Mouse (Mus musculus): ENCODE measurements around the gene Ube2a. TPM values are rescaled to one million over a fixed set of nuclear protein-coding genes. Genes with fewer than 3 reads are reported as not detected.

Gene Ube2a
- polyA plus RNA-seq, 1 experiment: 72.7 TPM

DNA sequence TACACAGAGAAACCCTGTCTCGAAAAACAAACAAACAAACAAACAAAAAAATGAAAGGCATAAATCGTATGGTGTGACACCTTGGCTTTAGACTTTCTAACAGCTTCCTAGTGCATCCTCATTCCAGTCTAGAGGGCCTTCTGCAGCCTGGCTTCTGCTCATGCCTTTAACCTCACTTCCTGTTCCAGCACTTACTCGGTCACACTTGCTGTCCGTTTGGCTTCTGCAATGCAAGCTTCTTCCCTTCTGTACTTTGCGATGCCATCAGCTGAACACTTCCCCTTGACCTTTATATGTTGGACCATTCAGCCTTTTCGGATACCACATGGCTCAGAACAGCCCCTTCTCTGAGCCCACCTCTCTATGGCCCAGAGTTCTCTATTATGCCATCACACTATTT is 32.0 kb upstream of the Ube2a start:
- H3K4me1 ChIP-seq (ENCODE audit: control insufficient read depth, insufficient read depth, low read length): peaks cover 29% of the 10 kb centered on the region
- TF ChIP-seq POLR2A (IDR thresholded peaks at IDR 0.05; ENCODE audit: borderline replicate concordance, low read depth, low read length) (no peak), CTCF (IDR thresholded peaks at IDR 0.05; ENCODE audit: low read depth, low read length) (no peak)
- no peak overlapping the region for H3K4me3 ChIP-seq (ENCODE audit: insufficient read depth, low read length)
- peak overlapping the region; percentile 65 for H3K27ac ChIP-seq (ENCODE audit: insufficient read depth, low read depth, low read length)

DNA sequence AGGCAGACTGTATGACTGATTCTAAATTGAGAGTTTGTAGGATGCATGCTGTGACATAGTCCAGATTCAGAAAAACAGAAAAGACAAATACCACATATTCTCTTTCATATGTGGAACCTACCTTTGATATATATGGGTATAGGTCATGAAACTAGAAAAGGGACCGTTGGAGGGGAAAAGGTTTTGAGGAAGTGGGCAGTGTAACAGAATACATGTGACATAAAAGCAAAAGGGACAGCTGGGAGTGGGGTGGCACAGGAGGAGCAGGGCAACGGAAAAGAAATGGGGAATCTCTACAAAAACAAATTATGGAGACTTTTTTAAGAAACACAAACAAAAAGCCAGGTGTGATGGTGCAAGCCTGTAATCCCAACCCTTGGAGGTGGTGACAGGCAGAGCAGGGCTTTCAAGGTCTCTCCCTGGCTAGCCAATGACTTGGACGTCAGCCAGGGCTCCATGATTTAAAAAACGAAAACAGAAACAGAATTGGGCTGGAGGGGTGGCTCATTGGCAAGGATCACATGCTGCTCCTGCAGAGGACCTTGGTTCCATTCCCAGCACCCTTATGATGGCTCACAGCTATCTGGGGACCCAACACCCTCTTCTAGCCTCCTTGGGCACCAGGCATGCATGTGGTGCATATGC is 30.2 kb upstream of the Ube2a start:
- H3K4me1 ChIP-seq (ENCODE audit: control insufficient read depth, insufficient read depth, low read length): peaks cover 29% of the 10 kb centered on the region
- H3K27ac ChIP-seq (ENCODE audit: insufficient read depth, low read depth, low read length): peak overlapping the region; percentile 86
- H3K4me3 ChIP-seq (ENCODE audit: insufficient read depth, low read length): no peak overlapping the region
- no peak for TF ChIP-seq CTCF (IDR thresholded peaks at IDR 0.05; ENCODE audit: low read depth, low read length)
- no peak for TF ChIP-seq POLR2A (IDR thresholded peaks at IDR 0.05; ENCODE audit: borderline replicate concordance, low read depth, low read length)

DNA sequence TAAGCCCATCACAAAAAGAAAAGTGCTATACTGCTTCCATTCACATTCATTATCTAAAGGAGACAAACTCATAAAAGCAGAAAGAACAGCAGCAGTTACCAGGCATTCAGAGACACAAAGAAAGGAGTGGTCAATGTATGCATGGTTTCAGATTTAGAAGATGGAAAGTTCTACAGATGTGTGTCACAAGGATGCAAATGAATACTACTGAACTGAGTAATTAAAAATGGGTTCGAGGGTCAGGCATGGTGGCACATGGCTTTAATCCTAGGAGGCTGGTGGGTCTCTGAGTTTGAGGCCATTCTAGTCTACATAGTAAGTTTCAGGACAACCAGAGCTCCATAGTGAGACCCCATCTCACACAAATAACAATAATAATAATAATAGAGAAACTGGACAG is 26.5 kb upstream of the Ube2a start:
- peaks cover 12% of the 10 kb centered on the region for H3K4me1 ChIP-seq (ENCODE audit: control insufficient read depth, insufficient read depth, low read length)
- H3K4me3 ChIP-seq (ENCODE audit: insufficient read depth, low read length): no peak overlapping the region
- H3K27ac ChIP-seq (ENCODE audit: insufficient read depth, low read depth, low read length): no peak overlapping the region
- TF ChIP-seq CTCF (IDR thresholded peaks at IDR 0.05; ENCODE audit: low read depth, low read length) (no peak), POLR2A (IDR thresholded peaks at IDR 0.05; ENCODE audit: borderline replicate concordance, low read depth, low read length) (no peak)

DNA sequence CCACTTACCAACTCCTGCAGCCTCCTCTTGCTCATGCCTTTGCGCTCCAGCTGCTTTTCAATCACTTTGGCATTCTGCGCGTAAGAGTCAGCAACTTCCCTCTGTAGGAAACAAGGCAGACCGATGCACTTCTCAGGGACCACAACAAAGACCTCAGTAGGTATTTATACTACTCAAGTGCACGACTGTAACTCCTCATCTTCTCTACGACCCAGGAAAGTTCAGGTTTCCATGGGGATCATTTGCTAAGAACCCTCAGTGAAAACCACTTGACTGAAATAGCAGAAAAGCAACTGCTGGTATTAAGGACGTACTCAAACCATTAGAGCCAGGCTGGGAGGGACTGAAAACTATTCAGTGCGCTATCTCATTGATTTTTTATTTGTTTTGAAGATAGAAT is 21.1 kb upstream of the Ube2a start:
- Histone ChIP-seq H3K27ac (ENCODE audit: insufficient read depth, low read depth, low read length) (no peak overlapping the region), H3K4me1 (ENCODE audit: control insufficient read depth, insufficient read depth, low read length) (no peaks in the 10 kb centered on the region), H3K4me3 (ENCODE audit: insufficient read depth, low read length) (no peak overlapping the region)
- no peak for TF ChIP-seq CTCF (IDR thresholded peaks at IDR 0.05; ENCODE audit: low read depth, low read length)

DNA sequence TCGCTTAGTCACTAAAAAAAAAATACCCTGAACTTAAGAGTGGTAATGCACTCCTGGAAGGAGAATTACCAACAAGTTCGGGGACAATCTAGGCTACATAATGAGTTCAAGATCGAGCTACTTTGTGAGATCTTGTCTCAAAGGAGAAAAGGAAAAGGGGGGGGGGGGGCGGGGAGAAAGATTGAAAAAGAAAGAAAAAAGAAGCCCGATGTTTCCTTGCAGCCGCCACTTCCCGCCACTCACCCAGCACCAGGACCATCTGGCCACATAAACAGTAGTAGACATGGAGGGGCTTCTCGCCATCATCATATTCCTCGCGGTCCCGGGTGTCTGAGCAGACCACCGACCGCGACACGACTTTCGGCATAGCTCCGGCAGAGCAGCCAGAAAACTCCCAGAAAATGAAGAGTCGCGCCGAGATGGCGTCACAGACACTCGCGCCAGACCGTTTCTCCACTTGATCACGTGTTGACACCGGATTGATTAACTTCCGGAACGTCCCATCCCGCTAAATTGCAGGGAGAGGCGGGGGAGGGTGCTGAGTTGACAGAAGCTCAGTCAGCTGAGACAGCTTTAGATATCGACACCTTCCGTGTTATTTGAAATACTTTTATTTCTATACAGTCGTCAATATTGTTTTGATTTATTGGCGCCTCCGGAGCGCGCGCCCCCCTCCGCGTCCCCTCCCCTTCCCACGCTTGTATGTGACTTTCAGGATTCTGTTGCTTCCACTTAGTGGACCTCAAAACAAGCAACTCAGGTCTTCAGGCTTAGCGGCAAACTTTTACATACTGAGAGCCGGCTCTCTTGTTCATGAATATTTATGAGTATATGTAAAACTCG is 9.7 kb upstream of the Ube2a start:
- TF ChIP-seq POLR2A (IDR thresholded peaks at IDR 0.05; ENCODE audit: borderline replicate concordance, low read depth, low read length): no peak
- TF ChIP-seq CTCF (IDR thresholded peaks at IDR 0.05; ENCODE audit: low read depth, low read length): no peak

DNA sequence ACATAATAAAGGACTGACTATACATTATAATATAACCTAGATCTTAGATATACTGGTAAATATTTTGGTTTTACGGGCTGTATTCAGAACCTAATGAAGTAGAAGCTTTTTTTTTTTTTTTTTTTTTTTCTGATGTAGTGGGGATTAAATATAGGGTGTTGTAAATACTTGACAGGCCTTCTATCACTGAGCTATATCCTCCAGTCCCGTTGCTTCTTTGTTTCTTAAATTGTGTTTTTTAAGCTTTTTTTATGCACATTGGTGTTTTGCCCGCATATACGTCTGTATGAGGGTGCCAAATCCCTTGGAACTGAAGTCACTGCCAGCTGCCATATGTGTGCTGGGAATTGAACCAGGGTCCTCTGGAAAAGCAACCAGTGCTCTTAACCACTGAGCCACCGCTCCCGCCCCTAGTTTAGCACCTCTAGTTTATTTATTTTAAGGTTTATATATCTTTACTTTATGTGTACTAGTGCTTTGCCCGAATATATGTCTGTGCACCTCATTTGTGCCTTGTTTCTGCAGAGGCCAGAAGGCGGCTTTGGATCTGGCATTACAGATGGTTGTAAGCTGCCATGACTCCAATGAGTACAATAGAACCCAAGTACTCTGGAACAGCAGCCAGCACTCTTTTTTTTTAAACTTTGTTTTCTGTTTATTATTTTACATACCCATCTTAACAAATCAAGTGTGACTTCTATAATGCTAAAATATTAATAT is 8.9 kb upstream of the Ube2a start:
- H3K4me3 ChIP-seq (ENCODE audit: insufficient read depth, low read length): peak overlapping the region; percentile 75
- TF ChIP-seq CTCF (IDR thresholded peaks at IDR 0.05; ENCODE audit: low read depth, low read length) (no peak), POLR2A (IDR thresholded peaks at IDR 0.05; ENCODE audit: borderline replicate concordance, low read depth, low read length) (no peak)
- peaks cover 4% of the 10 kb centered on the region for H3K4me1 ChIP-seq (ENCODE audit: control insufficient read depth, insufficient read depth, low read length)
- no peak overlapping the region for H3K27ac ChIP-seq (ENCODE audit: insufficient read depth, low read depth, low read length)

More for the DNA sequence above, 9.7 kb upstream of the Ube2a start:
- peak overlapping the region; percentile 89 for H3K27ac ChIP-seq (ENCODE audit: insufficient read depth, low read depth, low read length)
- H3K4me3 ChIP-seq (ENCODE audit: insufficient read depth, low read length): peak overlapping the region; percentile 75
- peaks cover 4% of the 10 kb centered on the region for H3K4me1 ChIP-seq (ENCODE audit: control insufficient read depth, insufficient read depth, low read length)

DNA sequence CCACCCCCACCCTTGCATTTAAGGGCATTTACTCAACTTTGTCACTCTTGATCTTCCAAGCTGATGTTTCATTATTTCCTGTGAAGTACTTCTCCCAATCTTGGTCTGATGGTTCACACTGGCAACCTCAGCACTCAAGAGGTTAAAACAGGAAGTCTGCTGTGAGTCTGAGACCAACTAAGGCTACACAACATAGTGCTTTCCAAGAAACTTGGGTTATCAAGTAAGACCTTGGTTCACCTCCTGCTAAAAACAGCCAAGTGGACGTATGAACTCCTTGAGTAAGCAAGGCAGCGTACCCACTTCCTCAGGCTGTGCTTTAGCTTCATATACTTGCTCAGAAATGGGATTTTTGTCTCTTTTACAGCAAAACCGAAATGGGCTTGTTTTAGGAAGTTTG is 3.3 kb upstream of the Ube2a start:
- Histone ChIP-seq H3K27ac (ENCODE audit: insufficient read depth, low read depth, low read length) (peak overlapping the region; percentile 35), H3K4me3 (ENCODE audit: insufficient read depth, low read length) (no peak overlapping the region), H3K4me1 (ENCODE audit: control insufficient read depth, insufficient read depth, low read length) (peaks cover 8% of the 10 kb centered on the region; the same call in 1 of the 2 replicates)
- TF ChIP-seq POLR2A (IDR thresholded peaks at IDR 0.05; ENCODE audit: borderline replicate concordance, low read depth, low read length): no peak
- TF ChIP-seq CTCF (IDR thresholded peaks at IDR 0.05; ENCODE audit: low read depth, low read length): no peak

DNA sequence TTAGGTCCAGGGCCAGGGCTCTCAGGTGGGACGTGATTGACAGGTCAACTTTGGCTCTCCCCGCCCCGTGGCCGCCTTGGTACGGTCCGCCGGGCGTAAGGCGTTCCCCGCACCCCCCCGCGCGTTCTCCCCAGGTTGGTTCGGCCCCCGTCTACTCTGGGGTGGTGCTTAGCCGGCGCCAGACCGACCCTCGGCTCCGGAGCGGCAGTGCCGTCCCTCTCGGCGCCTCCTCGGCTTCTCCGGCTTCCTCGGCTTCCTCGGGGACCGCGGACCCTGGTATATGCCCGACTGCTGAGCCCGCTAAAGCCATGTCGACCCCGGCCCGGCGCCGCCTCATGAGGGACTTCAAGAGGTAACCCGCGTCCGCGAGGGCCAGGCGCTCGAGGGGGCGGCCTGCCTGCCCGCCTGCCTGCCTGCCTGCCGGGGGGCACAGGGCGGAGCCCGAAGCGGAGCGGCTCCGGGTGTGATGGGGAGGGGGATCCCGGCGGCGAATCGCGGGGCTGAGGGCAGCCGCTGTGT is 537 bp downstream of the Ube2a start:
- Histone ChIP-seq H3K4me1 (ENCODE audit: control insufficient read depth, insufficient read depth, low read length) (peaks cover 6% of the 10 kb centered on the region; the same call in 1 of the 2 replicates), H3K27ac (ENCODE audit: insufficient read depth, low read depth, low read length) (peak overlapping the region; percentile 21), H3K4me3 (ENCODE audit: insufficient read depth, low read length) (peak overlapping the region; percentile 76)
- TF ChIP-seq POLR2A (IDR thresholded peaks at IDR 0.05; ENCODE audit: borderline replicate concordance, low read depth, low read length): no peak
- TF ChIP-seq CTCF (IDR thresholded peaks at IDR 0.05; ENCODE audit: low read depth, low read length): no peak

DNA sequence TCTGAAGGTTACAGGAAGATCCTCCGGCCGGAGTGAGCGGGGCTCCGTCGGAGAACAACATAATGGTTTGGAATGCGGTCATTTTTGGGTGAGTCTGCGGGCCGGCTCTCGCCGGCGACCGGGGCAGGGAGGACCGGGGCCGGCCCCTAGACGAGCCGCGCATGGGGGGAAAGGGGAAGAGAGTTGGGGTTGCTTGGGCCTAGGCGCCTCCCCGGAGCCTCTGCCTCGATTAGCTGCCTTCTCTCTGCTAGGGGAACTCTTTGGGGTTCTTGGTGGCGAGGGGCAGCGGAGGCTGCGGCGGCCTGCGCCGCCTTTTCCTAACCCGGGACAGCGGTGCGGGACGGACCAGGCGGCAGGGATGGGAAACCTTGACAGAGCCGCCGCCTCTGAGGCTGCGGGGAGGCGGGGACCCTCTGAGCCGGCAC is 1.0 kb downstream of the Ube2a start:
- TF ChIP-seq POLR2A (IDR thresholded peaks at IDR 0.05; ENCODE audit: borderline replicate concordance, low read depth, low read length) (no peak), CTCF (IDR thresholded peaks at IDR 0.05; ENCODE audit: low read depth, low read length) (no peak)
- H3K4me3 ChIP-seq (ENCODE audit: insufficient read depth, low read length): peak overlapping the region; percentile 76
- peak overlapping the region; percentile 21 for H3K27ac ChIP-seq (ENCODE audit: insufficient read depth, low read depth, low read length)
- H3K4me1 ChIP-seq (ENCODE audit: control insufficient read depth, insufficient read depth, low read length): peaks cover 6% of the 10 kb centered on the region; the same call in 1 of the 2 replicates

All from bone marrow macrophage, adult 2 months (primary cell).